Mouse (Mus musculus): ENCODE results near the gene Klk12.

DNA sequence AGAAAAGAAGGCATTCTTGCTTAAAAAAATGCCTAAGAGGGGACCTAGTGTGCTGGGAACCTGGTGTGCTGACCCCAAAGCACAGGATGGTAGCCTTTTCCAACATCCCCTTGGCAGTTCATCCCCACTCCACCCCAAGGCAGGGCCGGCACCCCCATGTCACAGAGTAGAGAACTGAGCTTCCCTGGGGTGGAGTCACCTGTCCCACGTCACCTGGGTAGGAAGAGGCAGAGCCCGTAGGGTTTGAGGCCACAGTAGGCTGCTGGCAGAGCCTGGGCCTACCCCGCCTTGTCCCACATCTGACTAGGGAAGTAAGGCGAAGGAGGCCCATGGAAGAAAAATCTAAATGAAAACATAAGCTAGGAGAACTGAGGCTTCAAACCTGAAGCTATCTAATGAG lies 5.7 kb downstream of the Klk12 start, which contains the start of gene Klk11:
- no peak for TF ChIP-seq EP300 (IDR thresholded peaks at IDR 0.05)
- TF ChIP-seq CTCF (IDR thresholded peaks at IDR 0.05), result no peak
